Mouse (Mus musculus): ENCODE data around the gene Col20a1. TPM values are rescaled to one million over a fixed set of nuclear protein-coding genes. Genes with fewer than 3 reads are reported as not detected.
A peak's percentile ranks its signal among the peaks of the same experiment; 100 is the strongest.

Col20a1 gene
- polyA plus RNA-seq, 1 experiment from 2014 or later: 1.1 TPM

- WGBS: 7% methylated on average over 14 of the region's 14 CpGs
- Histone ChIP-seq H3K27ac (peak overlapping the region; percentile 94), H3K9me3 (no peaks in the 10 kb centered on the region), H3K4me1 (peaks cover 21% of the 10 kb centered on the region; the same call in 1 of the 2 replicates), H3K4me3 (replicated peaks) (peak overlapping the region; percentile 79), H3K9ac (peak overlapping the region; percentile 99), H3K4me2 (peak overlapping the region; percentile 68), H3K27me3 (replicated peaks) (no peaks in the 10 kb centered on the region), H3K36me3 (peaks cover 6% of the 10 kb centered on the region)
- no peak for ATAC-seq (ENCODE audit: insufficient read depth, low FRiP score, low read depth)
These were observed 20.0 kb upstream of the Col20a1 start for GRCm38 (mm10) chr2:180966092-180966882.

- peak; percentile 92 for ATAC-seq (ENCODE audit: insufficient read depth, low FRiP score, low read depth)
These were observed 19.1 kb upstream of the Col20a1 start, which contains the start of gene Arfgap1 for GRCm38 (mm10) chr2:180967010-180967763. TSS of gene Arfgap1 (plus strand) at chr2:180967225.

DNA sequence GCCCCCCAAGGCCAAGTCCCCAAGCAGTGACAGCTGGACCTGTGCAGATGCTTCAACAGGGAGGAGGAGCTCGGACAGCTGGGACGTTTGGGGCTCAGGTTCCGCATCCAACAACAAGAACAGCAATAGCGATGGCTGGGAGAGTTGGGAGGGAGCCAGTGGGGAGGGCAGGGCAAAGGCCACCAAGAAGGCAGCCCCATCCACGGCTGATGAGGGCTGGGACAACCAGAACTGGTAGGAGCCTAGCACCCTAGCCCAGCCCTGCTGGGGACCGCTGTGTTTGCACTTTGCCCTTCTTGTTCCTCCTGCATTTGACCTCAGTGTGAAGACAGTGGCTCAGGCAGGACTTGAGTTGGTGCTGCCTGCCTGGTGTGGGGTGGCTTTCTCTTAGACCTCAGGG, 5.2 kb upstream of the Col20a1 start:
- Histone ChIP-seq H3K9ac (no peak overlapping the region), H3K4me3 (replicated peaks) (no peak overlapping the region), H3K9me3 (no peaks in the 10 kb centered on the region), H3K4me1 (no peaks in the 10 kb centered on the region), H3K4me2 (no peak overlapping the region), H3K36me3 (peaks cover 53% of the 10 kb centered on the region), H3K27ac (no peak overlapping the region), H3K27me3 (replicated peaks) (no peaks in the 10 kb centered on the region)
- ATAC-seq (ENCODE audit: insufficient read depth, low FRiP score, low read depth): no peak
- WGBS: 73% methylated on average over 6 of the region's 6 CpGs

More at GRCm38 (mm10) chr2:180967010-180967763, 19.1 kb upstream of the Col20a1 start, which contains the start of gene Arfgap1:
- peak within 1 kb of the TSS; percentile 94 for H3K27ac ChIP-seq
- no peaks in the 10 kb centered on the region for H3K9me3 ChIP-seq
- peaks cover 16% of the 10 kb centered on the region for H3K36me3 ChIP-seq
- H3K4me1 ChIP-seq: peaks cover 21% of the 10 kb centered on the region; the same call in 1 of the 2 replicates
- H3K27me3 ChIP-seq (replicated peaks): no peaks in the 10 kb centered on the region
- peak within 1 kb of the TSS; percentile 68 for H3K4me2 ChIP-seq
- H3K4me3 ChIP-seq (replicated peaks): peak within 1 kb of the TSS; percentile 79
- 0% methylated on average over 57 of the region's 57 CpGs for WGBS
- peak within 1 kb of the TSS; percentile 99 for H3K9ac ChIP-seq

DNA sequence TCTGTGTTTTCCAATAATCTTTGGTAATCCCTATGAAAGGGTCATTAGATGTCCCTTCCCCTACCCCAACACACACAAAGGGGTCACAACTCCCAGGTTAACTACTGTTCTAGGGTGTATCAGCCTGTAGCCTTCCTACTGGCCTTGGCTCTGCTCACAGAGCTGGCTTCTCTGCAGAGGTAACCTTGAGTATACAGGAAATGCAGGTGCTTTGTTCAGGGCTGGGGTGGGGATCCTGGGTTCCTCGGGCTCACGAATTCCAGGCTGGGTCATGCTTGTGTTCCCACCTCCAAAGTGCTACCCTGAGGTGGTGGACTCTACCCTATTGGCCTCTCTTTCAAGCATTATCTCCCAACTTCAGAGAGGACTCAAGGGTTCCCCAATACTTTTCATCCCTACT, 700 bp upstream of the Col20a1 start:
- Histone ChIP-seq H3K4me3 (replicated peaks) (no peak overlapping the region), H3K4me1 (no peaks in the 10 kb centered on the region), H3K27me3 (replicated peaks) (no peaks in the 10 kb centered on the region), H3K9me3 (no peaks in the 10 kb centered on the region), H3K36me3 (peaks cover 12% of the 10 kb centered on the region), H3K27ac (no peak overlapping the region), H3K4me2 (no peak overlapping the region), H3K9ac (no peak overlapping the region)
- ATAC-seq (ENCODE audit: insufficient read depth, low FRiP score, low read depth): no peak
- WGBS: 57% methylated on average over 2 of the region's 2 CpGs

- H3K4me2 ChIP-seq: no peak overlapping the region
- WGBS: 88% methylated on average over 1 of the region's 1 CpGs
- no peak for ATAC-seq (ENCODE audit: insufficient read depth, low FRiP score, low read depth)
- no peaks in the 10 kb centered on the region for H3K9me3 ChIP-seq
- no peaks in the 10 kb centered on the region for H3K4me1 ChIP-seq
- H3K27me3 ChIP-seq (replicated peaks): no peaks in the 10 kb centered on the region
- H3K9ac ChIP-seq: no peak overlapping the region
- peaks cover 2% of the 10 kb centered on the region; the same call in 1 of the 2 replicates for H3K36me3 ChIP-seq
- H3K27ac ChIP-seq: peak overlapping the region; percentile 59
- H3K4me3 ChIP-seq (replicated peaks): no peak overlapping the region
These were observed 666 bp downstream of the Col20a1 start for GRCm38 (mm10) chr2:180987001-180987400.

GRCm38 (mm10) chr2:180987432-180988030, 1.2 kb downstream of the Col20a1 start:
- no peak overlapping the region for H3K4me2 ChIP-seq
- H3K36me3 ChIP-seq: no peaks in the 10 kb centered on the region
- no peaks in the 10 kb centered on the region for H3K9me3 ChIP-seq
- H3K4me3 ChIP-seq (replicated peaks): no peak overlapping the region
- no peaks in the 10 kb centered on the region for H3K27me3 ChIP-seq (replicated peaks)
- peak overlapping the region; percentile 59 for H3K27ac ChIP-seq
- no peak overlapping the region for H3K9ac ChIP-seq
- 70% methylated on average over 5 of the region's 5 CpGs for WGBS
- no peaks in the 10 kb centered on the region for H3K4me1 ChIP-seq
- ATAC-seq (ENCODE audit: insufficient read depth, low FRiP score, low read depth): peak; percentile 32; the same call in 1 of the 2 replicates

DNA sequence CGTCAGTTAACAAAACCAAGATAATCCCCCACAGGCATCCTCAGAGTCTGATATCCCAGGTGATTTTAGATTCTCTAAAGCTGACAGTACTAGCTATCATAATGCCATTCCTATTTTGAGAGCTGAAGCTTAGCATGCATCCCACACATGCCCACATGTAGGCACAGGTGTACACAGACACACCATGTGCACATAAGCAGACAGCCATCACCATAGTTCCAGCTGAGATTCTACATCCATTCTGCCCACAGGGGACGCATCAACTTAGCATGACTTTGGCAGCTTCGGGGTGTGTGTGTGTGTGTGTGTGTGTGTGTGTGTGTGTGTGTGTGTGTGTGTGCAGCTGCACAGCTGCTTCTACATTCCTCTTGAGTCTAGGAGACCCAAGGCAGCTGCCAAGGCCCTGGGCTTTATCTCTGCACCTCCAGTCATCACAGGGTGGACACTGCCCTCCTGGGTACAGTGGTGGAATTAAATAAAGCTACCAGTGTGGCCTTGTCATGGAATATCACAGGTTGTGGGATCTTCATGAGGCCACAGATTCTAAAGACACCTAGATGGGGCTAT, 2.1 kb downstream of the Col20a1 start:
- Histone ChIP-seq H3K9me3 (no peaks in the 10 kb centered on the region), H3K4me3 (replicated peaks) (no peak overlapping the region), H3K4me1 (no peaks in the 10 kb centered on the region), H3K4me2 (no peak overlapping the region), H3K36me3 (no peaks in the 10 kb centered on the region), H3K27me3 (replicated peaks) (no peaks in the 10 kb centered on the region), H3K9ac (no peak overlapping the region), H3K27ac (no peak overlapping the region)
- ATAC-seq (ENCODE audit: insufficient read depth, low FRiP score, low read depth): no peak
- WGBS: 55% methylated on average over 3 of the region's 3 CpGs

DNA sequence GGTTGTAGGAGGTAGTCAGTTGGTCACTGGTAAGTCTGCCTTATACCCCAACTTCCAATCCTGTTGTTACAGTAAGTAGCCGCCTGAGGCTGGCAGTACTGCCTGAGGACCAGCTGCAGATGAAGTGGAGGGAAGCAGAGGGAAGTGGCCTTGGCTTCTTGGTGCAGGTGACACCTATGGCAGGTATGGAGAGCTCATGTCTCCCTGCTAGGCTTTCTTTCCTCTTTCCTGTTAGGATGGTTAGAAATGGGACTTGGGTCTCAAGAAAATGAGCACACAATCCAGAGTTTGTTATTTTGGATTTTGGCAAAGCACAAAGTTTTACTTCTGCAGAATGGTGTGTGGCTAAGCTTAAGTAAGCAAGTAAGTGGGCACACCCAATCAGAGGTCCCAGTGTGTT, 2.6 kb downstream of the Col20a1 start:
- WGBS: 64% methylated on average over 1 of the region's 1 CpGs
- Histone ChIP-seq H3K4me3 (replicated peaks) (no peak overlapping the region), H3K27ac (no peak overlapping the region), H3K9ac (no peak overlapping the region), H3K4me1 (no peaks in the 10 kb centered on the region), H3K27me3 (replicated peaks) (no peaks in the 10 kb centered on the region), H3K4me2 (no peak overlapping the region), H3K36me3 (no peaks in the 10 kb centered on the region), H3K9me3 (no peaks in the 10 kb centered on the region)
- ATAC-seq (ENCODE audit: insufficient read depth, low FRiP score, low read depth): no peak

GRCm38 (mm10) chr2:180990347-180990746, 4.0 kb downstream of the Col20a1 start:
- no peaks in the 10 kb centered on the region for H3K9me3 ChIP-seq

GRCm38 (mm10) chr2:180994360-180994759, 8.0 kb downstream of the Col20a1 start:
- Histone ChIP-seq H3K27me3 (replicated peaks) (no peaks in the 10 kb centered on the region), H3K9ac (no peak overlapping the region), H3K27ac (no peak overlapping the region), H3K4me2 (no peak overlapping the region), H3K4me1 (no peaks in the 10 kb centered on the region), H3K9me3 (no peaks in the 10 kb centered on the region), H3K4me3 (replicated peaks) (no peak overlapping the region), H3K36me3 (no peaks in the 10 kb centered on the region)
- ATAC-seq (ENCODE audit: insufficient read depth, low FRiP score, low read depth): no peak
- 69% methylated on average over 2 of the region's 2 CpGs for WGBS

More at GRCm38 (mm10) chr2:180990347-180990746, 4.0 kb downstream of the Col20a1 start:
- Histone ChIP-seq H3K4me3 (replicated peaks) (no peak overlapping the region), H3K4me2 (no peak overlapping the region), H3K27ac (no peak overlapping the region), H3K4me1 (no peaks in the 10 kb centered on the region), H3K27me3 (replicated peaks) (no peaks in the 10 kb centered on the region), H3K9ac (no peak overlapping the region), H3K36me3 (no peaks in the 10 kb centered on the region)
- WGBS: 67% methylated on average over 4 of the region's 4 CpGs
- ATAC-seq (ENCODE audit: insufficient read depth, low FRiP score, low read depth): no peak

- Histone ChIP-seq H3K27ac (no peak overlapping the region), H3K9ac (no peak overlapping the region), H3K36me3 (no peaks in the 10 kb centered on the region), H3K4me2 (no peak overlapping the region), H3K4me1 (no peaks in the 10 kb centered on the region), H3K27me3 (replicated peaks) (no peaks in the 10 kb centered on the region), H3K4me3 (replicated peaks) (no peak overlapping the region), H3K9me3 (no peaks in the 10 kb centered on the region)
- 78% methylated on average over 4 of the region's 4 CpGs for WGBS
- ATAC-seq (ENCODE audit: insufficient read depth, low FRiP score, low read depth): no peak
These were observed 9.1 kb downstream of the Col20a1 start for GRCm38 (mm10) chr2:180995457-180995856.

Measured in stomach, embryonic 15.5 days (tissue).